Mouse (Mus musculus) embryo, embryonic 11.5 days (tissue): ENCODE data around the gene Nrf1.
A peak's percentile ranks its signal among the peaks of the same experiment; 100 is the strongest.

ENCODE experiments used
- DNase-seq: peaks from one replicate; pipeline ENCODE4 v3.0.0-alpha.2; 2012; ENCODE audit warnings: low read depth, low spot score

Gene Nrf1

GRCm38 (mm10) chr6:30047271-30048162 is at the start of gene Nrf1:
Nrf1 (plus strand) TSS chr6:30047988.
- peak; percentile 78 for DNase-seq

DNA sequence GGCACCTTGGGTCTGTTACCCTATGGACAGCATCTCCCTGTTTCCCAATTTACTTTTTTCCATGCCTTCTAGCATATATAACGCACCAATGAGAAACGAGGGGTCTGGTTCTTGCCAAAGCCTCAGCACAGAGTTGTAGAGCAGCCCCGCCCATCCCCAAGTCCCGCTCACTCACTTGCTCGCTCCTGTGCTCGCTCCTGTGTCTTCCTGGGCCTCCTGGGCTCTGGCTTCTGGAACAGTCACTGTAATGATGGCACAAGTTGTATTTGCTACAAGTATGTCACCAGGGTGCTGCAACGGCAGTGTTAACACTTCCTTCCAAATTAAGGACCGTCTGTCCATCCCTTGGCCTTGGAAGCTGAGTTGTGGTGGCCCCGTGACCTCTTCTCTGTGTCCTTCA is 49.6 kb upstream of the Nrf1 start:
- DNase-seq = no peak

DNA sequence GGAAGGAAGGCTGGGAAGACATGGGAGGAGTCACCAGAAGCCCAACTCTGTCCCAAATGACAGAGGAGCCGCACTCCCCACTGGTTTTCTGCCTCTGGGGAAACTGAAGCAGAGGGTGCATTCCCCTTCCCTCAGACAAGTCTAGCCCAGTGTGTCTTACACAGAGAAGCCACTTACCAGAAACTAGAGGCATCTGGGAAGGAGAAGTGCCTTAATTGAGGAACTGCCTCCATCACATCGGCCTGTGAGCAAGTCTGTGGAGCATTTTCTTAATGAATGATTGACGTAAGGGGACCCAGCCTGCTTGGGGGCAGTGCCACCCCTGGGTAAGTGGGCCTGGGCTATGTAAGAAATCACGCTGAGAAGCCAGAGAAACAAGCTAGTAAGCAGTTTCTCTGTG is 49.0 kb upstream of the Nrf1 start:
- no peak for DNase-seq

DNA sequence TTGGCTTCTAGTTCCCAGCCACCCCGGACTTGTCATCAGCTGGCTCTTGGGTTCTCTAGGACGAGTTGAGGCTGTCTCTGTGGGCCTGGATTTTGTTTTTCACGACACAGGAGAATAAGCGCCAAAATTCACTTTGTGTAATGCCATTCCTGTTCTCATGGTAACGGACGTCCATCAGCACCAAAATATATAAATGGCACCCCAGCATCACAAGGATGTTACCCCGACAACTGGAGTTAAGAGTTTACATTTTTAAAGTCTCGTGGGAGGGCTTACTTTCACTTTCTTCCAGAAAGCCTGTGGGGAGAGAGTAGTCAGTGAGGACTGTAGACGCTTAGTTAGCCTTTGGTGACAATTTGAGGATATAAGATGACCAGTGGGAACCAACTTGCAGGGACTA is 45.2 kb upstream of the Nrf1 start:
- no peak for DNase-seq

DNA sequence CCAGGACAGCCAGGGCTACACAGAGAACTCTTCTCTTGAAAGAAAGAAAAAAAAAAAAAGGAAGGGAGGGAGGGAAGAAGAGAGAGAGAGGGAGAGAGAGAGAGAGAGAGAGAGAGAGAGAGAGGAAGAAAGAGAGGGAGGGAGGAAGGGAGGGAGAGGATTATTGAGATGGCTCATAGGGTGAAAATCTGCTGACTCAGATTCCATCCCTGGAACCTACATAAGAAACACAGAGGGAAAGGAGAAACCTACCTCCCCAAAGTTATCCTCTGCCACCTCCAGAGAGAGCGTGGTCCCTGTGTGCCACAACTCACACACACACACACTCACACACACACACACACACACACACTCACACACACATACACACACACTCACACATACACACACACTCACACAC is 41.9 kb upstream of the Nrf1 start:
- DNase-seq = no peak

- no peak for DNase-seq
These were observed 38.6 kb upstream of the Nrf1 start for GRCm38 (mm10) chr6:30009204-30009603.

GRCm38 (mm10) chr6:30013520-30013919 is 34.3 kb upstream of the Nrf1 start:
- no peak for DNase-seq

GRCm38 (mm10) chr6:30014187-30014864 is 33.5 kb upstream of the Nrf1 start:
- DNase-seq = no peak

GRCm38 (mm10) chr6:30021241-30021640 is 26.5 kb upstream of the Nrf1 start:
- DNase-seq = no peak

- DNase-seq = no peak
These were observed 26.1 kb upstream of the Nrf1 start for GRCm38 (mm10) chr6:30021656-30022055.

DNA sequence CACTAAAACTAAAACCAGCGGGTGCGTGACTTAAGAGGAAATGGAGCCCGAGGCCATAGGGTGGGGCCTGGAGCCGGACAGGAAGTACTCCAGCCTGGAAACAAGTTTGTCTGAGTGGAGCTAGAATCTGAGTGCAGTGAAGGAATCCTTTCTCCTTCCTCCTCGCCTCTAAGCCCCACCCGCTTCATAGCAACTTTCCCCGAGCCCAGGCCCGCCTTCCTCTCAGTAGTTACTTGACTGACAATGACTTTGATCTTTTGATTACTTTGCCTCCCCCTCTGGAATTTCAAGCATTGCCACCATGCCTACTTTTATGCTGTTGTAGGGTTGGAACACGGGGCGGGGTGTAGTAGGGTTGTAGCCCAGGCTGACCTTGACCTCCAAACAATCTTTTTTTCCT is 21.0 kb upstream of the Nrf1 start:
- no peak for DNase-seq

DNA sequence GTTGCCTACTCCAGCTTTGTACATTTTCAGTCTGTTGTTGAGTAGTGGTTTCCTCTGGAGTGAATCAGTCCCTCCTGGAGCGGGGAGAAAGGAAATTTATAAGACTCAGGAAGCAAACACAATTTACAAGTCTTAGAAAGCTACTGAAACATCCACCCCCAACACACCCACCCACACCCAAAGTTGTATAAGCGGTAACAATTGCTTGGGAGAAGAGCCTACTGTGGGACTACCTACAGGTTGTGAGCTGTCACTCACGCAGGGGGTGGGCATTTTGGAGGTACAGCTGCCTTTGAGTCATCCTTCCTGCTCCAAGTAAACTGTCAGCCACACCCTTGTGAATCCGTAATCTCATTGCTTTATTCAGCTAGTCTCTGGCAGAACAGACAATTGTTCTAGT is 19.4 kb upstream of the Nrf1 start:
- DNase-seq = no peak

GRCm38 (mm10) chr6:30035112-30035511 is 12.7 kb upstream of the Nrf1 start:
- DNase-seq = no peak

DNA sequence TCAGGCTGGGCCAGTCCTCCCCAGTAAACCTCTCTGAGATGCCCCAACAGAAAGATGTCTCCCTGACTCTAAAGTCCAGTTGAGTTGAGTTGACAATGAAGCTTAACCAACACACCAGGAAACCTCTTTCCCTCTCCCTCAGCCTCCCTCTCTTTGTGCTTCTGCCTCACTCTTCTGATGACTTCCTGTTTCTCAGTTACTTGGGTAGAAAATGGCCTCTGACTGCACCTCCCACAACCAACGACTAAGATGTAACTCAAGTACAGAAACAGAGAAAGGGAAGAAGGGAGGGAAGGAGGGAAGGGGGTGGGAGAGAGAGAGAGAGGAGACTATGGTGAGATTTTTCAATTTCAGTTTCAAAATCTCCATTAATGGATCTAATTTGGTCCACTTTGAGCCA is 6.3 kb upstream of the Nrf1 start:
- no peak for DNase-seq

GRCm38 (mm10) chr6:30042483-30042882 is 5.3 kb upstream of the Nrf1 start:
- DNase-seq = no peak

DNA sequence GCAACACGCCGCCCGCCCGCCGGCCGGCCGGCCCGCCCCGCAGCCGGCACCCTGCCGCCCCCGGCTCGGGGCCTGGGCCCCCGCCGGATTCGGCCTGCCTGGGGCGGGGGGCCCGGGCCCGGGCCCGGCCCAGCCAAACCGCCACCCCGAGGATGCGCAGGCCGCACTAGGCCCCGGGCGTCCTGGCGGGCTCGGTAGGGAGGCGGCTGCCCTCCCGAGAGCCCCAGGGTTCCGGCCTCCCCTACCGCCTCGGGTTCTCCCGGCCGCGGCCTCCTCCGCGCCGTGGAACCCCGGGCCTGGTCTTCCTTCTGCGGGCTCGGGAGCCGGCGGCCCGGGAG is 344 bp downstream of the Nrf1 start:
- no peak for DNase-seq

DNA sequence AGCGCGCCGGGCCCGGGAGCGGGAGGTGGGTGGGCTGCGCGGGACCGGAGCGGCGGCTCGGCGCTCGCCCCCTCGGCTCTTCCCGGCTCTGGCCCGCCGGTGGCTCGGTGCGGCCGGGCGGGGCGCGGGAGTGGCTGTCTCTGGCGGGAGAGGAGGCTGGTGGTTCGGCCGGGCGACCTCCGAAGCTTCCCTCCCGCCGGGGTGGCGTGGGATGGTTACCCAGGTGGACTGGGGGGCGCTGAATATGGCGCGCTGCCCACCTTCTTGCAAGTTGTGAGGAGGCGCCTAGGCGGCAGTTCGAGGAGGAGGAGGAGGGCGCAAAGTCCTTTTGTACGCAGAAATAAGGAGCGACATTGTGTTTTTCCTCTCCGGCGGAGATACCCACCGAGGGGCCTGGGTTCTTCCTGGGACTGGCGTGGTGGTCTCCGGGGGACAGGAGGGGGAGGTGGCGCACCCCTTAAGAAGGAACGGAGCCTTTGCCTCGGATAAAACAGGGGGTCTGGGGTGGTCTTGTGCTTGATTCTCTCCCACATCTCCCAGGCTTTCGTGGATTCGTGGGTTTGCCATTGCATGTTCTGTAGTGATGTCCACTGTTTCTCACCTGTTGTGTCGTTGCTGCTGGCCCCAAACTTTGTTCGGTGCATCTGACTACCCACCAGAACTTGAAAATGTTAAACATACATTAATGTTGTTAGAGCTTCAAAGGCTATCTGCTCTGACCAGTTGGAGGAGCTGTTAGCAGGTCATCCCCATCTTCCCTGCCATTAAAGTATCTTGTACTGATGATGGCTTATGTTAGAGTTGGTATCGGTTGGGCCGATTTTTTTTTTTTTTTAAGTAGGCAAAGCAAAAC is 939 bp downstream of the Nrf1 start:
- DNase-seq = peak; percentile 16

- DNase-seq = no peak
These were observed 5.3 kb downstream of the Nrf1 start for GRCm38 (mm10) chr6:30053116-30053515.

- DNase-seq = no peak
These were observed 14.8 kb downstream of the Nrf1 start for GRCm38 (mm10) chr6:30062544-30062943.

DNA sequence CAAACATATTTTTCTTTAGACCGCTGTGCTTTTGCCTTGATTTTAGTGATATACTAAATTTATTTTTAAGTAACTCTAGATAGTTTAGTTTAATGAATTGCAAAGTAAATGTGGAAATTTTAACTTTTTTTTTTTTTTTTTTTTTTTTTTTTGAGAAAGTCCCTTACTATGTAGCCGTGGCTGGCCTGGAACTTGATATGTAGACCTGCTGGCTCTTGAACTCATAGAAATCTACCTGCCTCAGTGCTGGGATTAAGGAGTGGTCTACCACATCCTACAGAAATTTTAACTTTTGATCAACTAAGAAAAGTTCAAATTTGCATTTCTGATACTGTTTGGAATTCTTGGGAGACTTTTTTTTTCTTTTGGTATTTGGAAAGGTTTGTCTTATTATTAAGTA is 17.6 kb downstream of the Nrf1 start:
- no peak for DNase-seq

- no peak for DNase-seq
These were observed 19.0 kb downstream of the Nrf1 start for GRCm38 (mm10) chr6:30066746-30067145.

DNA sequence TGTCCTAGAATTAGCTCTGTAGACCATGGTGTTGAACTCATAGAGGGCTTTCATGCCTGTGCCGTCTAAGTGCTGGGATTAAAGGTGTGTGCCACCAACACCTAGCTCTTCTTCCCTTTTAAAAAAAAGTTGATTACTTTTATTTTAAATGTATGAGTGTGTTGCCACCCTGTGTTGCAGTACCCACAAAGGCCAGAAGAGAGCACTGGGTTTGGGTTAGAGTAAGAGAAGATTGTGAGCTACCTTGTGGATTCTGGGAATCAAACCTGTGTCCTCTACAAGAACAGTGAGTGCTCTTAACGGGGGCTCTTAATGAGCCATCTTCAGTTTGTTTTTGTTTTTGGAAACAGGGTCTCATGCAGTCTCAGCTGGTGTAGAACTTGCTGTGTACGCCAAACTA is 24.7 kb downstream of the Nrf1 start:
- DNase-seq = no peak
